Mouse (Mus musculus) olfactory bulb, adult 2 months (tissue): ENCODE data around the gene 1700023F06Rik.

ENCODE experiments used
- CTCF ChIP-seq: fragments of 200-500 bp; IDR thresholded peaks from 2 replicates; pipeline ENCODE4 v1.5.1; 2012; ENCODE audit warnings: low read depth, mild to moderate bottlenecking, low read length, moderate library complexity; ENCODE audit not compliant: insufficient read depth
- POLR2A ChIP-seq: fragments of 200-500 bp; IDR thresholded peaks from 2 replicates; pipeline ENCODE4 v1.6.1; 2012; ENCODE audit warnings: mild to moderate bottlenecking, low read depth, low read length, moderate library complexity; ENCODE audit not compliant: insufficient read depth

GRCm38 (mm10) chr11:103244856-103245255 is 36.5 kb upstream of the 1700023F06Rik start:
- no peak for TF ChIP-seq CTCF
- no peak for TF ChIP-seq POLR2A
